Mouse (Mus musculus): ENCODE results near the gene Cxcr6. TPM values are rescaled to one million over a fixed set of nuclear protein-coding genes. Genes with fewer than 3 reads are reported as not detected.
A peak's percentile ranks its signal among the peaks of the same experiment; 100 is the strongest.

Cxcr6 gene
- polyA plus RNA-seq, 1 experiment from 2014 or later = 0.23 TPM

- H3K4me3 ChIP-seq (ENCODE audit: low read depth, low read length) = no peak overlapping the region
- H3K4me2 ChIP-seq (ENCODE audit: low read depth, severe bottlenecking) = no peak overlapping the region
- H3K4me1 ChIP-seq (ENCODE audit: control insufficient read depth, insufficient read depth, low read length) = no peaks in the 10 kb centered on the region
- DNase-seq (ENCODE audit: low spot score) = no peak
- WGBS = 89% methylated on average over 3 of the region's 3 CpGs
- no peaks in the 10 kb centered on the region for H3K27me3 ChIP-seq (ENCODE audit: control insufficient read depth, insufficient read depth, low read length)
- H3K9ac ChIP-seq (ENCODE audit: low read length) = no peak overlapping the region
- no peaks in the 10 kb centered on the region for H3K9me3 ChIP-seq (ENCODE audit: control insufficient read depth, low read length)
- no peak for ATAC-seq (ENCODE audit: insufficient number of reproducible peaks, low FRiP score, low TSS enrichment, low read depth)
- H3K27ac ChIP-seq (replicated peaks; ENCODE audit: low read depth, low read length) = no peak overlapping the region
- H3K36me3 ChIP-seq (ENCODE audit: control insufficient read depth, insufficient read depth, low read length) = no peaks in the 10 kb centered on the region; the same call in 1 of the 2 replicates
Measured at GRCm38 (mm10) chr9:123835851-123836250, 29.6 kb downstream of the Cxcr6 start.

DNA sequence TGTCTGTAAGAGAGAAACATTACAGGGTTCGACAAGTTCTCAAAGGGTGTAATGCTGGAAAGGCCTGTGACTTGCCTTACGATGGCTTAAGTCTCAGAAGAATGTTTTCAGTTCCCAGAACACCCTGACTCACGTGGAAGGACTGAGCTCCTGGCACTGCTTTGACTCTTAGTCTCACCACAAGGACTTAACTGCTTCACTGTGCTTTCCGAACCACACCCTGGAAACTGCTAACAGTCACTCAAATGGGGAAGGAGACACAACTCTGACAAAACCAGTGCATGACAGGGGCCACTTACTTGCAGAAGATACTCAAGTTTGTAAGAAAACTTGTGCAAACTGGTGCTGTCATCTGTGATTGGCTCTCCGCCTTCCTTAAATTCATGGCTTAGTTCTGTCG is 34.0 kb downstream of the Cxcr6 start:
- no peaks in the 10 kb centered on the region; the same call in 1 of the 2 replicates for H3K36me3 ChIP-seq (ENCODE audit: control insufficient read depth, insufficient read depth, low read length)
- no peak overlapping the region for H3K9ac ChIP-seq (ENCODE audit: low read length)
- no peaks in the 10 kb centered on the region for H3K4me1 ChIP-seq (ENCODE audit: control insufficient read depth, insufficient read depth, low read length)
- H3K4me3 ChIP-seq (ENCODE audit: low read depth, low read length) = no peak overlapping the region
- no peak overlapping the region for H3K27ac ChIP-seq (replicated peaks; ENCODE audit: low read depth, low read length)
- no peaks in the 10 kb centered on the region for H3K9me3 ChIP-seq (ENCODE audit: control insufficient read depth, low read length)
- H3K27me3 ChIP-seq (ENCODE audit: control insufficient read depth, insufficient read depth, low read length) = no peaks in the 10 kb centered on the region
- H3K4me2 ChIP-seq (ENCODE audit: low read depth, severe bottlenecking) = no peak overlapping the region
- WGBS = 92% methylated on average over 6 of the region's 6 CpGs
- ATAC-seq (ENCODE audit: insufficient number of reproducible peaks, low FRiP score, low TSS enrichment, low read depth) = no peak
- DNase-seq (ENCODE audit: low spot score) = no peak

DNA sequence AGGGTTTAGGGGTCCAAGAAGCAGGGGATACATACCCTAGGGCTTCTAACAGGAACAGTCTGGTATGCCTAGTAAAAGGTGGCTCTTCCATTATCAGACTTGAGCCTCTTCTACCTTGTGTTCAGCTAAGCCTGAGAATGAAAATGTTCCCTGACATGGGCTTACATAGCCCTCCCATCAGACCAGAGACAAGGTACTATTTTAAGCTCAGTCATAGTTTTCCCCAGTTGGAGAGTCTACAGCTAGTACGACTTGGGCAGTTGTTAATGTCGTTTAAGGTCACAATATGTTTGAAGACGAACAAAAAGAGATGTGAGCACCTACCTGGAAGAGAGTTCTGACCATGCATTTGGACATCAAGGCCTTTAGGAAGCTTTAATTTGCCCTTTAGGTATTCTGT is 38.2 kb downstream of the Cxcr6 start:
- Histone ChIP-seq H3K9me3 (ENCODE audit: control insufficient read depth, low read length) (no peaks in the 10 kb centered on the region), H3K27ac (replicated peaks; ENCODE audit: low read depth, low read length) (no peak overlapping the region), H3K27me3 (ENCODE audit: control insufficient read depth, insufficient read depth, low read length) (no peaks in the 10 kb centered on the region), H3K4me1 (ENCODE audit: control insufficient read depth, insufficient read depth, low read length) (no peaks in the 10 kb centered on the region), H3K4me2 (ENCODE audit: low read depth, severe bottlenecking) (no peak overlapping the region), H3K9ac (ENCODE audit: low read length) (no peak overlapping the region), H3K4me3 (ENCODE audit: low read depth, low read length) (no peak overlapping the region), H3K36me3 (ENCODE audit: control insufficient read depth, insufficient read depth, low read length) (no peaks in the 10 kb centered on the region; the same call in 1 of the 2 replicates)
- no peak for DNase-seq (ENCODE audit: low spot score)
- 86% methylated on average over 3 of the region's 3 CpGs for WGBS
- no peak for ATAC-seq (ENCODE audit: insufficient number of reproducible peaks, low FRiP score, low TSS enrichment, low read depth)

- no peaks in the 10 kb centered on the region for H3K9me3 ChIP-seq (ENCODE audit: control insufficient read depth, low read length)
- H3K27me3 ChIP-seq (ENCODE audit: control insufficient read depth, insufficient read depth, low read length) = no peaks in the 10 kb centered on the region
- WGBS = 71% methylated on average over 3 of the region's 3 CpGs
Measured at GRCm38 (mm10) chr9:123845120-123845519, 38.8 kb downstream of the Cxcr6 start.

DNA sequence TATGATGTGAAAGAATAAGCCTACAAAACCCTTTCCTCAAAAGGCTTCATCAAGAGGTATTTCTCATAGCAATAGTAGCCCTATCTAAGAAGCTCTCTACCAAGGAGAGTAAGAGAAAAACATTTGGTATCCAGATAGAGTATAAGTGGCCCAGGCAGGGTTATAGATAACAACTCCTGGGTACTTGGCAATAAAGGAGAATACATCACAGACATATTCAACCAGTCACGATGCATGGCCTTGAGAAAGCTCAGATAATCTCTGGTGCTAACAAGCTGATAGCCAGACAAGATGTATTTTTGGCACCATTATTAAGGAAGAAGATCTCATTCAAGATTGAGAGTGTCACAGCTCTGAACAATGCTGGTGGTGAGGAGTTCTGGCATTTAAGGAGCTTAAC is 40.2 kb downstream of the Cxcr6 start:
- no peak for ATAC-seq (ENCODE audit: insufficient number of reproducible peaks, low FRiP score, low TSS enrichment, low read depth)
- no peak overlapping the region for H3K9ac ChIP-seq (ENCODE audit: low read length)
- DNase-seq (ENCODE audit: low spot score) = no peak
- H3K4me2 ChIP-seq (ENCODE audit: low read depth, severe bottlenecking) = no peak overlapping the region
- H3K4me1 ChIP-seq (ENCODE audit: control insufficient read depth, insufficient read depth, low read length) = 0 out of 2 replicates have a peak, but pooled peaks cover 3% of the 10 kb centered on the region
- H3K4me3 ChIP-seq (ENCODE audit: low read depth, low read length) = no peak overlapping the region
- no peak overlapping the region for H3K27ac ChIP-seq (replicated peaks; ENCODE audit: low read depth, low read length)
- no peaks in the 10 kb centered on the region for H3K36me3 ChIP-seq (ENCODE audit: control insufficient read depth, insufficient read depth, low read length)
- WGBS = 100% methylated on average over 1 of the region's 1 CpGs
- no peaks in the 10 kb centered on the region for H3K9me3 ChIP-seq (ENCODE audit: control insufficient read depth, low read length)
- no peaks in the 10 kb centered on the region for H3K27me3 ChIP-seq (ENCODE audit: control insufficient read depth, insufficient read depth, low read length)

More at GRCm38 (mm10) chr9:123845120-123845519, 38.8 kb downstream of the Cxcr6 start:
- Histone ChIP-seq H3K36me3 (ENCODE audit: control insufficient read depth, insufficient read depth, low read length) (no peaks in the 10 kb centered on the region), H3K9ac (ENCODE audit: low read length) (no peak overlapping the region), H3K4me2 (ENCODE audit: low read depth, severe bottlenecking) (no peak overlapping the region), H3K4me1 (ENCODE audit: control insufficient read depth, insufficient read depth, low read length) (no peaks in the 10 kb centered on the region), H3K4me3 (ENCODE audit: low read depth, low read length) (no peak overlapping the region), H3K27ac (replicated peaks; ENCODE audit: low read depth, low read length) (no peak overlapping the region)
- ATAC-seq (ENCODE audit: insufficient number of reproducible peaks, low FRiP score, low TSS enrichment, low read depth) = no peak
- no peak for DNase-seq (ENCODE audit: low spot score)

- ATAC-seq (ENCODE audit: insufficient number of reproducible peaks, low FRiP score, low TSS enrichment, low read depth) (no peak), DNase-seq (ENCODE audit: low spot score) (no peak)
- Histone ChIP-seq H3K4me1 (ENCODE audit: control insufficient read depth, insufficient read depth, low read length) (0 out of 2 replicates have a peak, but pooled peaks cover 5% of the 10 kb centered on the region), H3K4me2 (ENCODE audit: low read depth, severe bottlenecking) (no peak overlapping the region), H3K27me3 (ENCODE audit: control insufficient read depth, insufficient read depth, low read length) (no peaks in the 10 kb centered on the region), H3K9ac (ENCODE audit: low read length) (no peak overlapping the region), H3K9me3 (ENCODE audit: control insufficient read depth, low read length) (no peaks in the 10 kb centered on the region), H3K4me3 (ENCODE audit: low read depth, low read length) (no peak overlapping the region), H3K27ac (replicated peaks; ENCODE audit: low read depth, low read length) (no peak overlapping the region), H3K36me3 (ENCODE audit: control insufficient read depth, insufficient read depth, low read length) (no peaks in the 10 kb centered on the region)
- WGBS = 84% methylated on average over 2 of the region's 2 CpGs
Measured at GRCm38 (mm10) chr9:123849976-123850695, 43.9 kb downstream of the Cxcr6 start.

DNA sequence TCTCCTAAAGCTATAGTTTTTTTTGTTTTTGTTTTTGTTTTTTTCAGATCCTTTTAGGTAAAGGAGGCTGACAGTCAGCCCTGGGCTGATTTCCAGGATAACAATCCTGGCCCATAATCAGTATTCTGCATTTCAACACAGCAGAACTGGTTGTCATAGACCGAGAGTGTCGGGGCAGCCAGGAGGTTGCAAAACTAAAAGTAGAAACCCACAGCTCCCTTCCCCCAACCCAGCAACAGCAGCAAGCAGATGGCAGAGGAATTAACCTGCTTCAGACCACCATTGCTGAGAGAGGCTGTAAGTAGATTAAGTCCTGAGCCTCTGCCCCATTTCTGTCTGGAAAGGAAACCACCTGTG is 44.4 kb downstream of the Cxcr6 start:
- Histone ChIP-seq H3K4me3 (ENCODE audit: low read depth, low read length) (peak overlapping the region; percentile 69), H3K4me1 (ENCODE audit: control insufficient read depth, insufficient read depth, low read length) (0 out of 2 replicates have a peak, but pooled peaks cover 5% of the 10 kb centered on the region), H3K27ac (replicated peaks; ENCODE audit: low read depth, low read length) (no peak overlapping the region), H3K4me2 (ENCODE audit: low read depth, severe bottlenecking) (peak overlapping the region; percentile 65), H3K36me3 (ENCODE audit: control insufficient read depth, insufficient read depth, low read length) (no peaks in the 10 kb centered on the region), H3K27me3 (ENCODE audit: control insufficient read depth, insufficient read depth, low read length) (no peaks in the 10 kb centered on the region), H3K9me3 (ENCODE audit: control insufficient read depth, low read length) (no peaks in the 10 kb centered on the region), H3K9ac (ENCODE audit: low read length) (peak overlapping the region; percentile 72; the same call in 1 of the 2 replicates)
- DNase-seq (ENCODE audit: low spot score) = peak; percentile 36
- ATAC-seq (ENCODE audit: insufficient number of reproducible peaks, low FRiP score, low TSS enrichment, low read depth) = no peak
- WGBS = 7% methylated on average over 2 of the region's 2 CpGs

DNA sequence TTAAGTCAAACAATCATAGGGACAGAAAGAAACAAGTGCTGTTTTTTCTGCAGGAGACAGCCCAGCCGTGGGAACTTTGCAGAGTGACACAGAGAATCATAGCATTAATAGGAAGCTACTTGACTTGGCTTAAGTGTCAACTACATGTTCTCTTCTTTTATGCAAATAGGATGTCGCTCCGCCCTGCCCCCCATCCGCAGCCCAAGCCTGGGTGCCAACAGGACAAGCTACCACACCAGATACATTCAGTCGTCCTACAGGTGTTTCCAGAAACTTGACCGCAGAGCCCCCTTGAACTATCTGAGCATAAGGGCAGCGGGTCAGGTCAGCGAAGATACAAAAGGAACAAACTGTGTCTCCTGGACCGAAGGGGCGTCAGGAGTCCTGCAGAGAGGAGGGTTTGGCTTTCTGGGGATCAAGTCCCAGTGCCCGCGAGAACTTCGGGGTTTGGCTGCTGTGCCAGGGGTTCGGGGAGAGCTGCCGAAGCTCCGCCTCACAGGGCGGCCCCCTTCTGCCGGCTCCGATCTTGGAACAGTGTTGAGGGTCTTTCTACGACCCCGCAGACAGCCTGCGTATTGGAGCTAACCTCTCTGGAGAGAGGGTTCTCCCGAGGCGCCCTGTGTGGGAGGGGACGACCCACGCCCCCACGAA is 44.9 kb downstream of the Cxcr6 start:
- peak overlapping the region; percentile 65 for H3K4me2 ChIP-seq (ENCODE audit: low read depth, severe bottlenecking)
- H3K27ac ChIP-seq (replicated peaks; ENCODE audit: low read depth, low read length) = peak overlapping the region; percentile 59; the same call in 1 of the 2 replicates
- DNase-seq (ENCODE audit: low spot score) = no peak
- WGBS = under 1% methylated on average over 27 of the region's 27 CpGs
- H3K4me3 ChIP-seq (ENCODE audit: low read depth, low read length) = peak overlapping the region; percentile 69
- peak overlapping the region; percentile 72 for H3K9ac ChIP-seq (ENCODE audit: low read length)
- no peaks in the 10 kb centered on the region for H3K9me3 ChIP-seq (ENCODE audit: control insufficient read depth, low read length)
- H3K27me3 ChIP-seq (ENCODE audit: control insufficient read depth, insufficient read depth, low read length) = no peaks in the 10 kb centered on the region
- 0 out of 2 replicates have a peak, but pooled peaks cover 5% of the 10 kb centered on the region for H3K4me1 ChIP-seq (ENCODE audit: control insufficient read depth, insufficient read depth, low read length)
- no peaks in the 10 kb centered on the region for H3K36me3 ChIP-seq (ENCODE audit: control insufficient read depth, insufficient read depth, low read length)
- ATAC-seq (ENCODE audit: insufficient number of reproducible peaks, low FRiP score, low TSS enrichment, low read depth) = peak; percentile 87
